Mouse (Mus musculus) large intestine, adult 2 months (tissue): ENCODE data around the gene Atp1a3. TPM values are rescaled to one million over a fixed set of nuclear protein-coding genes. Genes with fewer than 3 reads are reported as not detected.

Source experiments
- DNase-seq: peaks from one replicate; pipeline ENCODE4 v3.0.0-alpha.2; 2012; ENCODE audit warnings: low read depth, low spot score
- WGBS: fragments of 180-500 bp; shearing (Covaris S2); methylation state at CpG from one replicate; pipeline ENCODE4 v1.1.7; 2018; 5-methylcytosine and 5-hydroxymethylcytosine counted together
- polyA plus RNA-seq: library from polyadenylated mRNA; depleted of rRNA; stranded (reverse); fragments of >200 nt; gene quantifications from 2 replicates; pipeline ENCODE4 v1.2.3, GENCODE M21; 2012; rRNA removed

Atp1a3 gene
- polyA plus RNA-seq, 1 experiment = 1.8 TPM

- DNase-seq = no peak
- WGBS = 87% methylated on average over 12 of the region's 12 CpGs
Observed at GRCm38 (mm10) chr7:24969805-24970204, 36.0 kb downstream of the Atp1a3 start.

DNA sequence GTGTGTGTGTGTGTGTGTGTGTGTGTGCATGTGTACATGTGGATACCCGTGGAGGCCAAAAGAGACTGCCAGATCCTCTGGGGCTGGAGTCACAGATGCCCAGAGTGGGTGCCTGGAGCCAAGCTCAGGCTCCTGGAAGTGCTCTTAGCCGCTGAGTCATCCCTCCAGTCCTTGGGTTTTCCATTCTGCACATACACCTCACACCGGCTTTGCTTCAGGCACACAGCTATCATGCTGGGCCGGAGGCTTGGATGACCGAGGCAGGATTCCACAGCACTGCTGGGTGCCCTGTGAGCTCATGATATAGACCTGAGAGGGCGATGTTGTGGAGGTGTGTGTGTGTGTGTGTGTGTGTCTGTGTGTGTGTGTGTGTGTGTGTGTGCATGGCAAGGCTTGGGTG is 37.3 kb downstream of the Atp1a3 start:
- DNase-seq = no peak
- WGBS = 72% methylated on average over 6 of the region's 6 CpGs

DNA sequence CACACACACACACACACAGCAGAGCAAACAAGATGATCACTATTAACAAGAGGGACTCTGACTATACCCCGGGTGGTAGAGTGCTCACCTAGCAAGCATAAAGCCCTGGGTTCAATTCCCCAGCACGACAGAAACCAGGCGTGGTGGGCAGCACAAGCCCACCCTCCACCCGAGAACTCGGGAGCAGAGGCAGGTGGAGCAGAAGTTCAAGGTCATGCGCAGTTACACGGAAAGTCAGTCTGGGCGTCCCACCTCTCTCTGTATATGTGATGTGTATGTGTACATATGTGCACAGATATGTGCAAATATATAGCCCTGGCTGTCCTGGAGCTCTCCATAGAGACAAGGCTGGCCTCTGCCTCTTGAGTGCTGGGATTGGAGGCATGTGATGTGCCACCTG is 37.8 kb downstream of the Atp1a3 start:
- no peak for DNase-seq
- 70% methylated on average over 8 of the region's 8 CpGs for WGBS

- DNase-seq = peak; percentile 36
- WGBS = 13% methylated on average over 5 of the region's 5 CpGs
Observed at GRCm38 (mm10) chr7:24964897-24965535, 40.7 kb downstream of the Atp1a3 start.

DNA sequence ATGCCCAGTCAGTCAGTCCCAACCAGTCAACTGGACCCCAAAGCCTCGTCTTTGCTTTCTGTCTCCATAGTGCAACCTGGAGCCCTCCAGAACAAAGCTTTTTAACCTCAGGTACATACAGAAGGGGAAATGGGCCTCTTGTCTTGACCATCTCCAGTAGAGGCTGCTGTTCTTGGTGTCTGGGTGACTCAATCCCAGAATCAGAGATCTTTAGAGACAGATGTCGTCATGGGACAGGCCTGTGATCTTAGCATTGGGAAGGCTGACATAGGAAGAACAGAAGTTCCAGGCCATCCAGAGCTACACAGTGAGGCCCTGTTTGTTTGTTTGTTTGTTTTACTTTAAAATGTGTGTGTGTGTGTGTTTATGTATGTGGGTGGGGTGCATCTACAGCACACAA is 41.5 kb downstream of the Atp1a3 start:
- WGBS = 64% methylated on average over 2 of the region's 2 CpGs
- no peak for DNase-seq

- 12% methylated on average over 31 of the region's 33 CpGs for WGBS
- no peak for DNase-seq
Observed at GRCm38 (mm10) chr7:24955226-24955625, 50.5 kb downstream of the Atp1a3 start.

GRCm38 (mm10) chr7:24954450-24954849 is 51.3 kb downstream of the Atp1a3 start:
- DNase-seq = no peak
- 2% methylated on average over 27 of the region's 30 CpGs for WGBS

- WGBS = 2% methylated on average over 24 of the region's 24 CpGs
- no peak for DNase-seq
Observed at GRCm38 (mm10) chr7:24953966-24954365, 51.8 kb downstream of the Atp1a3 start.

GRCm38 (mm10) chr7:24949958-24950623 is 55.7 kb downstream of the Atp1a3 start:
- 2% methylated on average over 8 of the region's 8 CpGs for WGBS
- peak; percentile 28 for DNase-seq

GRCm38 (mm10) chr7:24948774-24949173 is 57.0 kb downstream of the Atp1a3 start:
- WGBS = 4% methylated on average over 29 of the region's 29 CpGs
- DNase-seq = no peak

DNA sequence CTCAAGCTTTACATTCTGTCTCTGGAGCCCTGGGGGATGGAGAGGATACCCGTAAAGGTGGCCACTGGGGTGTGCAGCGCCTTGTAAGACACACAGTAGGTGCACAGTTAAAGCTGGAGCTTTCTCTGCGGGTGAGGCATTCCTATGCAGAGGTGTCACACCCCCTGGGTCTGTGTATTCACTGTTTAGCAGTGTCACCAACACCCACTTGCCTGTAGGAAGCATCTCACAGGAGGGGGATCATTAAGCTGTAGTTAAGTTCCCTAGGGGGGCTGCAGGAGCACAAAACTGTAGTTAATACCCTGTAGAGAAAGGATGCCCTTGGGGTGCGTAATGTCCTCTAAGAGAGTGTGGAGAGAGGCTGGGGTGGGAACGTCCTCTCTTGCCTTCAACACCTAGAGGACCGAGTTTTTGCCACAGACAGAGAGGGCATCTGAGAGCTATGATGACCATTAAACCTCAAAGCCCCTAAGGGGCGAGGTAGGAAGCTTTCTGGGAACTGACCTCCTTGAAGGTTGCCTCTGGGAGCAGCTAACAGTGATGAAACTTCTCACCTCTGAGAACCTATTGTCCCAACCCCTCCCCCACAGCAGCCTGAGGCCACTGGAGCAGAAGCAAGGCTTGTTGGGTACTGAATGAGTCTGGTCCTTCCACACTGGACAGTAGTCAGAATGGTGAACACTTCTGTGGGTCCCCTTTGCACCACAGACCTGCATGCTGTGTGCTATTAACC is 58.3 kb downstream of the Atp1a3 start:
- DNase-seq = no peak
- WGBS = 7% methylated on average over 7 of the region's 7 CpGs

DNA sequence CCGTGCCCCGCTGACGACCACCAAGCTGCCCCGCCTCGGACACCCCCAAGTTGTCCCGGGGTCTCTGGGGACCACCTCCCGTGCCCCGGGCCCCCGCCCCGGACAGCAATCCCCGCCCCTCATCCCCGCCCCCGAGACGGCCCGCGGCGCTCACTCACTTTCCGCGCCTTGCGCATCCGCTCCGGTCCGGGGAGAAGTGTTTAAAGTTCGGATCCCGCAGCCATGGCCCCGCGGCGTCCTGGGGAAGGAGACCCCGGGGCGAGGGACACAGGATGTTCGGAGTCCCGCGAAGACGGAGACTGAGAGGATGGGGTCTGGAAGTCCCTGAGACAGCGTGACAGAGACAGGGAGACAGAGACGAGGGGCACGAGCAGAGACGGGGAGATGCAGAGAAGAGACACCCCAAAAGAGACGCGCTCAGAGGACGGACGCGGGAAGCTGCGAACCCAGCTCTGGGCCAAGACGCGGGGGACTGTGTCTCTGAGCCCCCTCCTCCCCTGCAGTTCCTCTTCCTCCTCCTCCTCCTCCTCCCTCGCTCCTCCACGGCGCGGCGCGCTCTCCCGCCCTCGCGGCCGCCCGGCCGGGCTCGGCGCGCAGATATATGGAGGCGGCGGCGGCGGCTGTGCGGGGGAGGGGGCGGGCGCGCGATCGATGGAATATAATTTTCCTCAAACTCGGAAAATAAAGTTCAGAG is 61.4 kb downstream of the Atp1a3 start, which contains the start of gene Gm4881:
Gene Gm4881 (minus strand): TSS at position 238 of the 694 bp plus-strand sequence.
- 2% methylated on average over 72 of the region's 72 CpGs for WGBS
- DNase-seq = no peak

DNA sequence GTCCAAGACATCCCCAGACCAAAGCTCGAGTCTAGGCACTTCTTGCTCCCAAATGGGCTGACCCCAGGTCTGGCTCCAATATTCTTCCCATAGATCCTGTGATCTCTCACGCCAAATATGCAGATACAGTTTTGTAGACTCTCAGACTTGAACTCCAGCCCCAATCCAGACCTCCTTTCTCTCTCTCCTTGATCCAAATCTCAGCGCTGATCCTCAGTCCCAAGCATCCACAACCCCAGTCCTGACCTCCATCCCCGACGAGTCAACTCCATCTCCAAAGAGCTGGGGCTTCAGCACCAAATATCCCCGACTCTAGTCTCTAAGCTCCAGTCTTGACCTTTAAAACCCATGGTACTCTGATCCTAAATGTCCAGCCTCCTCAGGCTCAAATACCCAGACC is 62.1 kb downstream of the Atp1a3 start:
- no peak for DNase-seq
- WGBS = 9% methylated on average over 6 of the region's 6 CpGs

DNA sequence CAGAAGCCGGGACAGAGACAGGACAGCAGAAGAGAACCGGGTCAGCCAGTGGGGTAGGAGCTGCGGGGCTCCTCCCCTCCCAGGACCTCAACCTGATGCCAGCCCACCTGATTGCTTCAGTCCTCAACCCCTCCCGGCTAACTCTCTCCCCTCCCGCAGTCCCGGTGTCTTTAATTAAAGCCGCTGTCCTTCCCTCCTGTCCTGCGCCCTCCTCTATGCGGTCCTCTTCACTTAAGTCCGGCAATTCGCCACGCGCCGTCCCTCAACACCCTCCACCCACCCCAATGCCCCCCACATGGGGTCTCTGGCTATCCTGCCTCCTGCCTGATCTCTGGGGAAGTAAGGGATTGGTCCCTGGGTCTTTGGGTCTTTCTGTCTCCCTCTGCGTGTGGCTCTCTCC is 74.1 kb downstream of the Atp1a3 start:
- no peak for DNase-seq
- WGBS = 4% methylated on average over 15 of the region's 15 CpGs

DNA sequence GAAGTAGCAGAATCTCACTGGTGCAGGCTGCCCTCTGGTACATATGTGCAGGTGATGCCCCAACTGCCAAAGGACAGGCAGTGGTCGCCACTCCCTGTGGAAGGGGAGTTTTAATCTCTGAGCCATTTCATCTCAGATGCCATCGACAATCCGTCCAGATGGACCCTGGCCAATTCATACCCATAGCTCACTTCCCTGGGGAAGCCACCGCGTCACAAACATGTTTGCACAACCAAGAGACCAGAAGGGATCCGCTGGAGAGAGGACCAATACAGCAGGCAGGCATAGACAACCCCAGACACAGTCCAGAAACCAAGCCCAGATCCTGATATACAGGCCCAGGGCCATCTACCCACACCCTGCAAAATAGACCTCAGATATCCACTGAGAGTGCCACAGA is 75.3 kb downstream of the Atp1a3 start:
- 31% methylated on average over 6 of the region's 6 CpGs for WGBS

More for the DNA sequence above, 75.3 kb downstream of the Atp1a3 start:
- DNase-seq = no peak

Other genes starting within 250 kb of the Atp1a3 start
- 20.1 and 21.8 TPM in 2 replicates for gene Cd177, start 245.6 kb downstream of the Atp1a3 start, polyA plus RNA-seq
- gene Ceacam10, start 228.8 kb downstream of the Atp1a3 start, polyA plus RNA-seq = 23.2 and 28.2 TPM in 2 replicates
- 4.1 and 5.9 TPM in 2 replicates for gene Gm9844, start 143.7 kb downstream of the Atp1a3 start, polyA plus RNA-seq
- gene Lypd4, start 136.0 kb downstream of the Atp1a3 start, polyA plus RNA-seq = not detected in 2 replicates
- not detected in 2 replicates for gene Dmrtc2, start 135.9 kb downstream of the Atp1a3 start, polyA plus RNA-seq
- gene Rps19, start 121.6 kb downstream of the Atp1a3 start, polyA plus RNA-seq = 648 and 720 TPM in 2 replicates
- gene Cd79a, start 108.6 kb downstream of the Atp1a3 start, polyA plus RNA-seq = 60.4 and 84.9 TPM in 2 replicates
- gene Arhgef1, start 103.0 kb downstream of the Atp1a3 start, polyA plus RNA-seq = 114 and 145 TPM in 2 replicates
- gene Gm4881, start 61.5 kb downstream of the Atp1a3 start, polyA plus RNA-seq = not detected in 2 replicates
- gene Rabac1, start 33.2 kb downstream of the Atp1a3 start, polyA plus RNA-seq = 189 and 214 TPM in 2 replicates
- gene Grik5, start 66.4 kb upstream of the Atp1a3 start, polyA plus RNA-seq = 6.4 and 8.7 TPM in 2 replicates
- 16.8 and 20.6 TPM in 2 replicates for gene Zfp574, start 66.6 kb upstream of the Atp1a3 start, polyA plus RNA-seq
- 2.6 and 3.9 TPM in 2 replicates for gene Pou2f2, start 173.8 kb upstream of the Atp1a3 start, polyA plus RNA-seq
- gene Dedd2, start 214.7 kb upstream of the Atp1a3 start, polyA plus RNA-seq = 52.6 and 66.0 TPM in 2 replicates
- gene Zfp526, start 215.5 kb upstream of the Atp1a3 start, polyA plus RNA-seq = 4.2 and 7.1 TPM in 2 replicates
- 95.8 and 123 TPM in 2 replicates for gene Gsk3a, start 231.9 kb upstream of the Atp1a3 start, polyA plus RNA-seq
- gene Erf, start 244.8 kb upstream of the Atp1a3 start, polyA plus RNA-seq = 15.3 and 19.4 TPM in 2 replicates